Mouse (Mus musculus) forebrain, embryonic 10.5 days (tissue): ENCODE data around the gene Prcp. TPM values are rescaled to one million over a fixed set of nuclear protein-coding genes. Genes with fewer than 3 reads are reported as not detected.
A peak's percentile ranks its signal among the peaks of the same experiment; 100 is the strongest.

Source experiments
- DNase-seq: peaks from one replicate; pipeline ENCODE4 v3.0.0-alpha.2; 2017; ENCODE audit warnings: low spot score; ENCODE audit errors: extremely low spot score
- H3K27ac ChIP-seq: fragments of 300-500 bp; sonication (generic); 2 replicates; pipeline ENCODE4 v1.5.1; 2016; ENCODE audit warnings: mild to moderate bottlenecking
- H3K27me3 ChIP-seq: fragments of 300-500 bp; sonication (generic); 2 replicates; pipeline ENCODE4 v1.6.1; 2016; ENCODE audit warnings: mild to moderate bottlenecking; ENCODE audit not compliant: poor library complexity, severe bottlenecking
- H3K36me3 ChIP-seq: fragments of 300-500 bp; sonication (generic); replicated peaks from 2 replicates; pipeline ENCODE4 v1.6.1; 2016; ENCODE audit warnings: mild to moderate bottlenecking, moderate library complexity
- H3K4me1 ChIP-seq: fragments of 300-500 bp; sonication (generic); 2 replicates; pipeline ENCODE4 v1.6.1; 2016
- H3K4me3 ChIP-seq: fragments of 300-500 bp; sonication (generic); 2 replicates; pipeline ENCODE4 v1.5.1; 2016; ENCODE audit warnings: mild to moderate bottlenecking, moderate library complexity
- H3K9me3 ChIP-seq: fragments of 300-500 bp; sonication (generic); 2 replicates; pipeline ENCODE4 v1.6.1; 2016; ENCODE audit warnings: mild to moderate bottlenecking, moderate library complexity
- WGBS: fragments of 180-500 bp; shearing (Covaris S2); methylation state at CpG from one replicate; pipeline ENCODE4 v1.1.7; 2016; 5-methylcytosine and 5-hydroxymethylcytosine counted together
- polyA plus RNA-seq: library from polyadenylated mRNA; unstranded; fragments of >200 nt; fragmentation: Nextera tagmentation; extraction: Ambion mirVana; gene quantifications from 2 replicates; pipeline ENCODE4 v1.2.1, GENCODE M21; 2016

Gene Prcp
- polyA plus RNA-seq, result 19.5 and 21.2 TPM in 2 replicates

GRCm38 (mm10) chr7:92874116-92874675, at the start of gene Prcp, which contains the start of gene Ddias:
Gene Prcp, plus strand, starts transcription at chr7:92874470.
Gene Ddias, minus strand, starts transcription at chr7:92874247.
- H3K36me3 ChIP-seq, result peaks cover 8% of the 10 kb centered on the region
- no peaks in the 10 kb centered on the region for H3K9me3 ChIP-seq
- WGBS, result under 1% methylated on average over 53 of the region's 53 CpGs
- H3K4me1 ChIP-seq, result peaks cover 31% of the 10 kb centered on the region
- H3K27ac ChIP-seq, result peak within 1 kb of the TSS; percentile 98
- H3K27me3 ChIP-seq, result no peaks in the 10 kb centered on the region
- peak within 1 kb of the TSS; percentile 73 for H3K4me3 ChIP-seq
- DNase-seq, result peak; percentile 95

- DNase-seq, result no peak
- 95% methylated on average over 3 of the region's 3 CpGs for WGBS
- H3K27me3 ChIP-seq, result no peaks in the 10 kb centered on the region
- H3K9me3 ChIP-seq, result no peaks in the 10 kb centered on the region
- H3K27ac ChIP-seq, result no peak overlapping the region
- no peak overlapping the region for H3K4me3 ChIP-seq
- H3K36me3 ChIP-seq, result no peaks in the 10 kb centered on the region
- H3K4me1 ChIP-seq, result peaks cover 5% of the 10 kb centered on the region; the same call in 1 of the 2 replicates
These were observed 48.0 kb upstream of the Prcp start for GRCm38 (mm10) chr7:92826248-92826647.

- DNase-seq, result no peak
- Histone ChIP-seq H3K27ac (no peak overlapping the region), H3K36me3 (no peaks in the 10 kb centered on the region), H3K27me3 (no peaks in the 10 kb centered on the region), H3K4me3 (no peak overlapping the region), H3K4me1 (no peaks in the 10 kb centered on the region), H3K9me3 (no peaks in the 10 kb centered on the region)
- WGBS, result 52% methylated on average over 3 of the region's 3 CpGs
These were observed 46.3 kb upstream of the Prcp start for GRCm38 (mm10) chr7:92827981-92828380.

- Histone ChIP-seq H3K36me3 (peaks cover 9% of the 10 kb centered on the region), H3K27me3 (no peaks in the 10 kb centered on the region), H3K4me3 (no peak overlapping the region), H3K27ac (no peak overlapping the region), H3K9me3 (no peaks in the 10 kb centered on the region), H3K4me1 (no peaks in the 10 kb centered on the region)
- 92% methylated on average over 6 of the region's 6 CpGs for WGBS
- DNase-seq, result no peak
These were observed 41.9 kb upstream of the Prcp start for GRCm38 (mm10) chr7:92832395-92832794.

GRCm38 (mm10) chr7:92834391-92834790, 39.9 kb upstream of the Prcp start:
- no peaks in the 10 kb centered on the region for H3K27me3 ChIP-seq
- no peak overlapping the region for H3K27ac ChIP-seq
- WGBS, result 89% methylated on average over 2 of the region's 2 CpGs
- no peaks in the 10 kb centered on the region for H3K9me3 ChIP-seq
- H3K4me1 ChIP-seq, result no peaks in the 10 kb centered on the region
- no peak for DNase-seq
- H3K36me3 ChIP-seq, result peaks cover 9% of the 10 kb centered on the region
- no peak overlapping the region for H3K4me3 ChIP-seq

GRCm38 (mm10) chr7:92836447-92836846, 37.8 kb upstream of the Prcp start:
- WGBS, result 85% methylated on average over 3 of the region's 3 CpGs
- Histone ChIP-seq H3K27me3 (no peaks in the 10 kb centered on the region), H3K9me3 (no peaks in the 10 kb centered on the region)

GRCm38 (mm10) chr7:92837226-92837625, 37.0 kb upstream of the Prcp start:
- no peak for DNase-seq
- no peaks in the 10 kb centered on the region for H3K4me1 ChIP-seq
- H3K27ac ChIP-seq, result no peak overlapping the region
- no peak overlapping the region for H3K4me3 ChIP-seq
- peaks cover 9% of the 10 kb centered on the region for H3K36me3 ChIP-seq
- whole genome bisulfite sequencing, result 89% methylated on average over 11 of the region's 11 CpGs
- H3K9me3 ChIP-seq, result no peaks in the 10 kb centered on the region
- no peaks in the 10 kb centered on the region for H3K27me3 ChIP-seq

More at GRCm38 (mm10) chr7:92836447-92836846, 37.8 kb upstream of the Prcp start:
- Histone ChIP-seq H3K4me1 (no peaks in the 10 kb centered on the region), H3K4me3 (no peak overlapping the region), H3K36me3 (peaks cover 9% of the 10 kb centered on the region), H3K27ac (no peak overlapping the region)
- DNase-seq, result no peak

GRCm38 (mm10) chr7:92837907-92838306, 36.4 kb upstream of the Prcp start:
- no peak overlapping the region for H3K27ac ChIP-seq
- peaks cover 9% of the 10 kb centered on the region for H3K36me3 ChIP-seq
- WGBS, result 84% methylated on average over 3 of the region's 3 CpGs
- H3K9me3 ChIP-seq, result no peaks in the 10 kb centered on the region
- H3K27me3 ChIP-seq, result no peaks in the 10 kb centered on the region
- no peak overlapping the region for H3K4me3 ChIP-seq
- no peak for DNase-seq
- no peaks in the 10 kb centered on the region for H3K4me1 ChIP-seq

- no peak overlapping the region for H3K4me3 ChIP-seq
- no peaks in the 10 kb centered on the region for H3K27me3 ChIP-seq
- no peak for DNase-seq
- H3K36me3 ChIP-seq, result no peaks in the 10 kb centered on the region
- no peaks in the 10 kb centered on the region for H3K4me1 ChIP-seq
- no peak overlapping the region for H3K27ac ChIP-seq
- no peaks in the 10 kb centered on the region for H3K9me3 ChIP-seq
- 87% methylated on average over 2 of the region's 2 CpGs for WGBS
These were observed 32.0 kb upstream of the Prcp start for GRCm38 (mm10) chr7:92842254-92842653.

GRCm38 (mm10) chr7:92848246-92848645, 26.0 kb upstream of the Prcp start:
- Histone ChIP-seq H3K4me1 (no peaks in the 10 kb centered on the region), H3K4me3 (no peak overlapping the region), H3K27ac (no peak overlapping the region), H3K9me3 (no peaks in the 10 kb centered on the region), H3K36me3 (no peaks in the 10 kb centered on the region), H3K27me3 (no peaks in the 10 kb centered on the region)
- DNase-seq, result no peak
- 90% methylated on average over 3 of the region's 3 CpGs for WGBS

- 45% methylated on average over 2 of the region's 2 CpGs for WGBS
- no peak overlapping the region for H3K27ac ChIP-seq
- no peaks in the 10 kb centered on the region for H3K27me3 ChIP-seq
- H3K36me3 ChIP-seq, result peaks cover 57% of the 10 kb centered on the region
- no peaks in the 10 kb centered on the region for H3K4me1 ChIP-seq
- no peak for DNase-seq
- no peak overlapping the region for H3K4me3 ChIP-seq
- H3K9me3 ChIP-seq, result no peaks in the 10 kb centered on the region
These were observed 7.7 kb upstream of the Prcp start for GRCm38 (mm10) chr7:92866526-92866925.

GRCm38 (mm10) chr7:92870161-92870560, 4.1 kb upstream of the Prcp start:
- no peak for DNase-seq
- Histone ChIP-seq H3K4me1 (peaks cover 8% of the 10 kb centered on the region), H3K27ac (no peak overlapping the region), H3K27me3 (no peaks in the 10 kb centered on the region), H3K36me3 (peaks cover 38% of the 10 kb centered on the region), H3K9me3 (no peaks in the 10 kb centered on the region), H3K4me3 (no peak overlapping the region)
- 83% methylated on average over 3 of the region's 3 CpGs for WGBS

GRCm38 (mm10) chr7:92871596-92871995, 2.7 kb upstream of the Prcp start:
- no peak for DNase-seq
- Histone ChIP-seq H3K27ac (no peak overlapping the region), H3K4me1 (peaks cover 22% of the 10 kb centered on the region), H3K36me3 (peaks cover 26% of the 10 kb centered on the region), H3K27me3 (no peaks in the 10 kb centered on the region), H3K9me3 (no peaks in the 10 kb centered on the region), H3K4me3 (no peak overlapping the region)
- WGBS, result 92% methylated on average over 4 of the region's 4 CpGs
